Comparison of ENCODE assay signal across 25 mouse cellular contexts in the genomic region with DNA sequence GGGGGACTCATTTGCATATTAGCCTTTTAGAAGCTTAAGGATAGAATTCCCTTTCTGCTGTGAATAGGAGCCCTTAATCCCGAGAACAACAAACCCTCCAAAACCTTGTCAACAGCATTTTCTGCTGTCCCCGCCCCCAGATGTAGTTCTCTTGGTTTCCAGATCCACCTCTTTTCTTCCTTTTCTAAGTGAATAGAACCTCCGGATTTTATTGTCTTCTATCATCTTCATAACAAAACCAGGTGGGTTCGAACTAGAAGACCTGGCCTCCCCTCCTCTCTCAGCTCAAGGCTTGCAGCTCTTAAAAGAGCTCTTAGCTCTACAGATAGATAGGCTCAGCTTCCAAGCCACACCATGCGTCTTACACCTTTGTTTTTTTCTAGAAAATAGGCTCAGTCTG. TPM values are rescaled to one million over a fixed set of nuclear protein-coding genes. Genes with fewer than 3 reads are reported as not detected.
DNase-seq lines count a peak whose midpoint lies in the region; ATAC-seq and TF ChIP-seq lines count a peak whose summit lies in the region.
"Had no signal": no experiment of that assay in that cellular context is flagged by ENCODE, and none has a peak within 500 bp of the region (broad histone marks: within the 10 kb centered on the region; RNA-seq: fewer than 3 reads in every experiment).

No protein-coding gene starts in this region.

- H3K4me3 ChIP-seq in E14TG2a.4 (replicated peaks; ENCODE audit: low read length) = peak overlapping the region; percentile 94
- H3K4me3 ChIP-seq: embryonic facial prominence, embryonic 10.5 days; embryonic facial prominence, embryonic 12.5 days; forebrain, embryonic 10.5 days; forebrain, embryonic 12.5 days had no signal

- no peak for ATAC-seq in erythroid progenitor cell, adult 5-6 weeks (replicated peaks; ENCODE audit: low FRiP score, poor library complexity, severe bottlenecking)
- ATAC-seq: forebrain, embryonic 14.5 days; forebrain, embryonic 16.5 days; Patski had no signal

- TF ChIP-seq CTCF in E14TG2a.4 (conservative IDR thresholded peaks at IDR 0.05; ENCODE audit: low read length) = no peak

- DNase-seq in ES-CJ7 (ENCODE audit: low read depth, low spot score) (peak; percentile 90), R1 (ENCODE audit: low read depth, low spot score) (peak; percentile 99), ZHBTc4 (ENCODE audit: low read depth, low spot score) (peak; percentile 85)
- DNase-seq in adrenal gland, postnatal 36 days = no peak
- DNase-seq in left cerebral cortex, adult 11 months (ENCODE audit: low spot score) = no peak
- DNase-seq: adrenal gland, adult 2 months; adrenal gland, postnatal 10 days; adrenal gland, postnatal 25 days; B cell, adult 2 months; cerebellum, adult 18-20 months; cerebellum, adult 8-10 months; cerebellum, adult 9-11 months; cerebellum, postnatal 14 days; cerebellum, postnatal 36 days had no signal

- H3K27me3 ChIP-seq in E14TG2a.4 (ENCODE audit: insufficient read depth, low read length) = no peaks in the 10 kb centered on the region
- H3K27me3 ChIP-seq: CH12.LX; embryonic facial prominence, embryonic 12.5 days; forebrain, embryonic 12.5 days; Patski had no signal

- peaks cover 96% of the 10 kb centered on the region for H3K4me1 ChIP-seq in E14TG2a.4 (replicated peaks; ENCODE audit: low read depth, low read length)

- H3K36me3 ChIP-seq in E14TG2a.4 (ENCODE audit: insufficient read depth, low read length) = peaks cover 83% of the 10 kb centered on the region

- no peaks in the 10 kb centered on the region for H3K9me3 ChIP-seq in E14TG2a.4 (ENCODE audit: low read length)
- H3K9me3 ChIP-seq: embryonic facial prominence, embryonic 10.5 days; embryonic facial prominence, embryonic 12.5 days; forebrain, embryonic 10.5 days; forebrain, embryonic 12.5 days; G1E had no signal

RNA-seq across cellular contexts. Expression of gene Usp28, which starts 6.5 kb away (rescaled TPM):
- total RNA-seq in erythroid progenitor cell, adult 5-6 weeks (2015; ENCODE audit: low replicate concordance) = 1.8 and 11.3 TPM in 2 replicates
- total RNA-seq in erythroid progenitor cell, adult 5-6 weeks (2017; ENCODE audit: low replicate concordance) = 0.76 and 0.90 TPM in 2 replicates
- 10 to 100 TPM in 1 of 2 experiments, 1 to 10 TPM in 1; 9.9 to 13.9 TPM for total RNA-seq in adrenal gland, postnatal 36 days (2021)

RNA-seq across cellular contexts. Expression of gene Htr3b, which starts 26.9 kb away (rescaled TPM):
- not detected in 2 replicates for total RNA-seq in erythroid progenitor cell, adult 5-6 weeks (2015; ENCODE audit: low replicate concordance)
- not detected in 2 replicates for total RNA-seq in erythroid progenitor cell, adult 5-6 weeks (2017; ENCODE audit: low replicate concordance)
- under 1 TPM; 0.20 to 0.33 TPM for total RNA-seq in adrenal gland, postnatal 36 days (2021)
- total RNA-seq: CH12.LX, G1E had no signal

Comparison
In these comparisons a context has a peak if more than half of its experiments do, and no peak if none do; other contexts are left out.
1. DNase-seq: peak in ES-CJ7 (single experiment), R1 (single experiment) and ZHBTc4 (single experiment); none in adrenal gland, postnatal 36 days (0 of 2) and left cerebral cortex, adult 11 months (single experiment).